Mouse (Mus musculus) NIH3T3 (cell line): ENCODE measurements around the gene Syt13.

Experiments
- DNase-seq: peaks from one replicate; pipeline ENCODE4 v3.0.0-alpha.2; 2012; ENCODE audit warnings: low read depth

Syt13 gene

GRCm38 (mm10) chr2:92924677-92925259, 9.9 kb downstream of the Syt13 start:
- no peak for DNase-seq

- no peak for DNase-seq
Observed at GRCm38 (mm10) chr2:92929696-92930095, 14.8 kb downstream of the Syt13 start.

- DNase-seq, result no peak
Observed at GRCm38 (mm10) chr2:92931061-92931460, 16.2 kb downstream of the Syt13 start.

- no peak for DNase-seq
Observed at GRCm38 (mm10) chr2:92933379-92933778, 18.5 kb downstream of the Syt13 start.

- DNase-seq, result no peak
Observed at GRCm38 (mm10) chr2:92934312-92934982, 19.5 kb downstream of the Syt13 start.

GRCm38 (mm10) chr2:92935483-92935882, 20.6 kb downstream of the Syt13 start:
- DNase-seq, result no peak

- no peak for DNase-seq
Observed at GRCm38 (mm10) chr2:92938063-92938462, 23.2 kb downstream of the Syt13 start.

- no peak for DNase-seq
Observed at GRCm38 (mm10) chr2:92938827-92939226, 23.9 kb downstream of the Syt13 start.

- DNase-seq, result no peak
Observed at GRCm38 (mm10) chr2:92940963-92941362, 26.1 kb downstream of the Syt13 start.

GRCm38 (mm10) chr2:92941463-92941862, 26.6 kb downstream of the Syt13 start:
- DNase-seq, result no peak

- no peak for DNase-seq
Observed at GRCm38 (mm10) chr2:92943406-92943805, 28.5 kb downstream of the Syt13 start.

- DNase-seq, result no peak
Observed at GRCm38 (mm10) chr2:92944356-92944755, 29.5 kb downstream of the Syt13 start.

- DNase-seq, result peak; percentile 7
Observed at GRCm38 (mm10) chr2:92945125-92945746, 30.3 kb downstream of the Syt13 start.

- no peak for DNase-seq
Observed at GRCm38 (mm10) chr2:92945824-92946598, 31.1 kb downstream of the Syt13 start.

- DNase-seq, result peak; percentile 56
Observed at GRCm38 (mm10) chr2:92947981-92948698, 33.2 kb downstream of the Syt13 start.

- DNase-seq, result peak; percentile 5
Observed at GRCm38 (mm10) chr2:92948699-92949300, 33.9 kb downstream of the Syt13 start.

- DNase-seq, result no peak
Observed at GRCm38 (mm10) chr2:92949518-92949917, 34.6 kb downstream of the Syt13 start.

GRCm38 (mm10) chr2:92953450-92953849, 38.6 kb downstream of the Syt13 start:
- no peak for DNase-seq

GRCm38 (mm10) chr2:92954404-92955114, 39.7 kb downstream of the Syt13 start:
- peak; percentile 59 for DNase-seq

- DNase-seq, result no peak
Observed at GRCm38 (mm10) chr2:92956943-92957342, 42.0 kb downstream of the Syt13 start.

- no peak for DNase-seq
Observed at GRCm38 (mm10) chr2:92958640-92959039, 43.7 kb downstream of the Syt13 start.
